Comparison of ENCODE assay signal across 24 mouse cellular contexts in the genomic region with DNA sequence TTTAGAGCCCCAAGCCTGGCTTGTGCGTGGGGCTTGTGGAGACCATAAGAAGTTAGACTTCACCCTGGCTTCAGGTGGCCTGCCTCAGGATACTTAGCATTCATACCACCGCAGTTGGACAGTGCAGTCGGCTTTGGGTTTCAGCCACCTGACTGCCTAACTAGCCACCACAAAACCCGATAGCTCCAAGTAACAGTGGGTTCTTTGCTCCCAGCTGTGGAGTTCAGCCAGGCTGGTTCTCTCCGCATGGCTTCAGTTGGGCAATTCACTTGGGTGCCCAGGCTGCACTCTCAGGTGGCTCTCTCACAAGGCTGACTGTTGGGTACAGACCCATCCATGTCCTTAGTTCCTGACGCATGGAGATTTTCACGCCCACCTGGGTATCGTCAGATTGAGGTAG.
"Had no signal": no experiment of that assay in that cellular context is flagged by ENCODE, and none has a peak within 500 bp of the region (broad histone marks: within the 10 kb centered on the region; RNA-seq: fewer than 3 reads in every experiment).

No protein-coding gene starts in this region.

- H3K27ac ChIP-seq: forebrain, embryonic 15.5 days; heart, embryonic 13.5 days; heart, embryonic 15.5 days; hindbrain, embryonic 13.5 days; hindbrain, embryonic 15.5 days; hindbrain, postnatal 0 days; layer of hippocampus, adult 2 months; left cerebral cortex, adult 2 months; limb, embryonic 10.5 days; limb, embryonic 12.5 days; liver, embryonic 13.5 days; liver, embryonic 15.5 days had no signal

- H3K4me2 ChIP-seq: forebrain, embryonic 15.5 days; heart, embryonic 11.5 days; heart, embryonic 13.5 days; heart, embryonic 15.5 days; hindbrain, embryonic 13.5 days; hindbrain, embryonic 15.5 days; limb, embryonic 12.5 days; liver, embryonic 11.5 days; liver, embryonic 13.5 days; liver, embryonic 15.5 days had no signal

- DNase-seq: heart, adult 18-20 months; heart, postnatal 14 days; heart, postnatal 36 days; kidney, adult 11 months; kidney, adult 2 months; kidney, postnatal 10 days; kidney, postnatal 25 days; kidney, postnatal 4 days; liver; liver, embryonic 13.5 days had no signal

- H3K27me3 ChIP-seq: forebrain, embryonic 15.5 days; heart, embryonic 13.5 days; heart, embryonic 15.5 days; hindbrain, embryonic 13.5 days; hindbrain, embryonic 15.5 days; limb, embryonic 12.5 days; liver, embryonic 13.5 days had no signal

- H3K4me1 ChIP-seq: forebrain, embryonic 15.5 days; hindbrain, embryonic 13.5 days; hindbrain, embryonic 15.5 days; limb, embryonic 10.5 days; limb, embryonic 12.5 days; liver, embryonic 13.5 days; liver, embryonic 15.5 days had no signal

- H3K9me3 ChIP-seq: forebrain, embryonic 15.5 days; heart, embryonic 15.5 days; hindbrain, embryonic 13.5 days; hindbrain, embryonic 15.5 days; limb, embryonic 10.5 days; limb, embryonic 12.5 days; liver, embryonic 15.5 days had no signal

- ATAC-seq: forebrain, embryonic 15.5 days; hindbrain, postnatal 0 days; intestine, embryonic 16.5 days had no signal

- H3K4me3 ChIP-seq: forebrain, embryonic 15.5 days; heart, embryonic 13.5 days; heart, embryonic 15.5 days; hindbrain, embryonic 13.5 days; hindbrain, embryonic 15.5 days; layer of hippocampus, adult 2 months; left cerebral cortex, adult 2 months; limb, embryonic 10.5 days; limb, embryonic 12.5 days; liver, embryonic 13.5 days; liver, embryonic 15.5 days had no signal

- H3K36me3 ChIP-seq: forebrain, embryonic 15.5 days; heart, embryonic 13.5 days; heart, embryonic 15.5 days; hindbrain, embryonic 13.5 days; hindbrain, embryonic 15.5 days; limb, embryonic 10.5 days; limb, embryonic 12.5 days; liver, embryonic 13.5 days; liver, embryonic 15.5 days had no signal

- H3K9ac ChIP-seq: forebrain, embryonic 15.5 days; heart, embryonic 13.5 days; heart, embryonic 15.5 days; hindbrain, embryonic 13.5 days; hindbrain, embryonic 15.5 days; limb, embryonic 12.5 days; liver, embryonic 13.5 days; liver, embryonic 15.5 days had no signal
